Mouse (Mus musculus): ENCODE data around the gene Fmc1. TPM values are rescaled to one million over a fixed set of nuclear protein-coding genes. Genes with fewer than 3 reads are reported as not detected.

The Fmc1 gene
- total RNA-seq, 2 experiments from 2014 or later: 2.7 to 10.4 TPM

DNA sequence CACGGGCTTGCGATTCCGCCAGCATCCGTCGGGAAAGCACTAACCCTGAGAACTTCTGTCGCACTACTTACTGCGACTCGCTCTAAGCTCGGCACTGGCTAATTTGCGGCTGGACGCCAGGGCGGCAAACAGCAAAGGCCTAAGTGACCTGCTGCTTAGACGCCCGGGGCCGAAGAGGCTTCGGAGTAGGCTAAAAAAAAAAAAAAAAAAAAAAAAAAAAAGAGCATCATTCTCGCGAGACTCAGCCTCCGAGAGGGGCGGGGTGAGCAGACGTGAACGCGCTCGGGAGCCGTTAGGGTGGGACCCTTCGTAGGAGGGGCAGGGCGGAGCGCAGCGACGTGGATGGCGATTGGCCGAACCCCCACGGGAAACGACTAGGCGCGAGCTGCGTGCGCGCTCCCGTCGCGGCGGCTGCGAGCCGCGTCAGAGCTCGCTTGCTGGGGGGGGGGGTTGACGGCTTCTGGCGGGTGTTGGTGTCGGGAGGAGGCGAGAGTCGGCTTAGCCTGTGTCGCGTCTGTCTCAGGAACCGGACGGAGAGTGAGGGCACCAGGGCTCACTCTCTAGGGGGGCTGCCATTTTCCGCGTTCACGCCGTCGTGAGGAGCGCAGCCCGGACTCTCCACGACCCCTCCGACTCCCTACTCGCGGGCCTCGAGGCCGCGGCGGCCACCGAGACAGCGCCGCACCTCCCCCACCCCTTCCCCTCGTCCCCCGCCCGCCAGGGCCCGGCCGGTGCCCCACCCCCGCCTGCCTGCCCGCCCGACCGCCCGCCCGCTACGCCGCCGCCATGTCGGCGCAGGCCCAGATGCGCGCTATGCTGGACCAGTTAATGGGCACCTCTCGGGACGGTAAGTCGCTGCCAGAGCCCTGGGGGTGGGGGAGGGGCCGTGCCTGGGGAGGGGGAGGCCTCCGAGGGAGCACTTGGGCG lies 18.0 kb downstream of the Fmc1 start, which contains the start of gene Luc7l2:
Gene Luc7l2 (plus strand): TSS at position 273 of the 927 bp plus-strand sequence.
- peak; percentile 88 for ATAC-seq (replicated peaks; ENCODE audit: low FRiP score, poor library complexity, severe bottlenecking)

DNA sequence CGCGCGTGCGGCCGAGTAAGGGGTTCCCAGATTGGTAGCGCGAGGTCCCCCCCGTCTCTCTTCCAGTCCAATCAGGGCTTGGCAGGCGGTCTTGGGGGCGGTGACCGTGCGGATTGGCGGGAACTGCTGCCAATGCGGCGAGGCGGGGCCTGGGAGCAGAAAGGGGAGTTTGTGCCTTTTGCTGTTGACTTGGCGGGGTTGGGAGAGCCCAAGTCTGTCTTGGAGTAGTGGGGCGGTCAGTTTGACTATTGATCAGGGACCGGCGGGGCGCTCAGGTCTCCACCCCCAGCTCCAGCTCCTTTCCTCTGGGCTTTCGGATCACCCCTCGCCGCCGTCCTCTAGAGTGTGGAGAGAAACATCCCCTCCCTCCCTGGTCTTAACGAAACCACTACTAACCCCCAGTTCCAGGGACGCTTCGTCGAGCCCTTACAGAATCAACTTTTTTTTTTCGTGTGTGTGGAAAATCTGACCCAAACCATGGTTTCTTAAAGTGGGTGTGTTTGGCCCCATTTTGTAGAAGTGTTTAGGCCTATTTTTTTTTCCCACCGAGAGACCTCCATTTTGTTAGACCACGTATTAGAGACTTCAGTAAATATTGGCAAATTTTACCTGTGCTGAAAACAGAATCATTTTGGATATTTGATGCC lies 18.8 kb downstream of the Fmc1 start:
- peak; percentile 84 for ATAC-seq (replicated peaks; ENCODE audit: low FRiP score, poor library complexity, severe bottlenecking)

DNA sequence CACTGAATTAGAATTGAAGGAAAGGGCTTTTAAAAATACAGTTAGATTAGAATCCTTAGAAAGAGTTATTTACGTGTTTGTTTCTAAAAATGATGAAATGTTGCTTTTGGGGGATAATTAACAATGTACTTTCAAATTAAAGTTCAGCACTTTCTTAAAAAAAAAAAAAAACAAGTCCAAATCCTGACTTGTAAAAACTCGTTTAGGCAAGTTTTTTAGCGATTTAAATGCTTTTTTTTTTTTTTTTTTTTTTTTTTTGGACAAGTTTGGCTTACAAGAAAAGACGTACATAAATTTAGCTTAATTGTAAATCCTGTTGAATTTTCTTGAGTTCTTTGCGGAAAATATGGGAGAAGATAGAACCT lies 19.3 kb downstream of the Fmc1 start:
- no peak for ATAC-seq (replicated peaks; ENCODE audit: low FRiP score, poor library complexity, severe bottlenecking)

DNA sequence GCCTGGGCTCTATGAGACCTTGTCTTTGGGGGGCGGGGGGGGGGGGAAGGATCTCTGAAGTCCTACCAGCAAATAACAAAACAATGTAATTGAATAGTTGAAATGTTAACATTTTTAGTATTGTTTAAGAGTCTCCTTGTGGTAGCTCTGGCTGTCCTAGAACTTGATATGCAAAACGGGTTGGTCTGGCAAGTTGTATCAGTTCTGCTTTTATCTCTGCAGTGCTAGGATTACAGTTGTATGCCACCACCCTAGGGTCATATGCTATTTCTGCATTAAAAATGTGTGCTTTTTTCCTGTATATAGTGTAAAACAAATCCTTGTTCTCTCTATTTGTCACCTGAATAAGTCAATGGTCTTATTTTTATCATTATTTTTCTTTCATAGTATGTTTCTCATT lies 42.8 kb downstream of the Fmc1 start:
- no peak for ATAC-seq (replicated peaks; ENCODE audit: low FRiP score, poor library complexity, severe bottlenecking)

DNA sequence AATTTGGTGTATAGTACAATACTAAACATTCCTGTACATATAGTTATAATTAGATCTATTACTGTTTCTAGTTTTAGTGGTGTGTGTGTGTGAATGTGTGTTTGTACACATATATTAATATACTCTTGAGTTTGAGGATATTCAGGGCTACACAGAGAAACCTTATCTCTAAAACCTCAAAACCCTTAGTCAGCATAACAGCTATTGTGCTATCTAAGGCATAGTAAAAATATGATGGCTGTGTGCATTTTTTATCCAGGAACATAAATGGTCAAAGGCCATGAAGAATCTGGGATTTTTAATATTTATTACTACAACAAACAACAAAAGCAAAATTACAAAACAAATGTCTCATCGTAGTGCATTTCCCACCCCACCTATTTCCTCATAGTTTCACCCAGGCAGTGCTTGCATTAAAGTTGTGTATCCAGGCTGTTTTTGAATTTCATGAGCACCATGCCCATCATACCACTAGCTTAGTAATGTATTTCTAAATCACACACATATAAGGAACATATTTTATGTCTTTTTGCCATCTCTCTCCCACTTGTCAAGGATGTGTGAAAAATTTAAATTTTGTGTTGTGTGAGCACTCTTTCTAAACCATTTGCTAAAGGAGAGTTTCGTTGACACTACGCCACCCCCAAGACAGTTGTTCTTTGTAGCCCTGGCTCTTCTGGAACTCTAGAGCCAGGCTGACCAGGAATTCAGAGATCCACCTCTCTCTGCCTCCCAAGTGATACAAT lies 47.0 kb downstream of the Fmc1 start:
- ATAC-seq (replicated peaks; ENCODE audit: low FRiP score, poor library complexity, severe bottlenecking): no peak

DNA sequence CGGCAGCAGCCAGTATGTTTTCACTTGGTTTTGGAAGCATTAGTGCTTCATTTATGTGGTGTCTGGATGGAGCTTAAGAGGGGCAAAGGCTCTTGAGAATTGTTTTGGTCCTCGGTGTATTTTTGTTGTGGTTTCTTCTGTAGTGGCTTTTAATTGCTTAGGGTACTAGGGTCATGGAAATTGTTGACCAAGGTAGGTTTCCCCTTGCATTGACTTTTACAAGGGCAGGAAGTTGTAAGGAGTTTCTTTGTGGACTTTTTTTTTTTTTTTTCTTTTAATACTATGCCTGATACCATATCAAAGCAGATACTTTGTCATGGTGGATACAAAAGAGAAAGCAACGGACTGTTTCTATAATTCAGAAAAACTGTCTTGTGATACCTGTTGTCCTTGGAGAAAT lies 48.4 kb downstream of the Fmc1 start:
- ATAC-seq (replicated peaks; ENCODE audit: low FRiP score, poor library complexity, severe bottlenecking): no peak

Other genes with a start within 250 kb of the Fmc1 start
- 2.5 and 4.8 TPM in 2 replicates for gene Zc3hav1l, start 234.2 kb upstream of the Fmc1 start, total RNA-seq (2015; ENCODE audit: low replicate concordance)
- gene Zc3hav1l, start 234.2 kb upstream of the Fmc1 start, total RNA-seq (2017; ENCODE audit: low replicate concordance): 1.8 and 3.8 TPM in 2 replicates
- 266 and 278 TPM in 2 replicates for gene Zc3hav1, start 178.9 kb upstream of the Fmc1 start, total RNA-seq (2015; ENCODE audit: low replicate concordance)
- gene Zc3hav1, start 178.9 kb upstream of the Fmc1 start, total RNA-seq (2017; ENCODE audit: low replicate concordance): 348 and 360 TPM in 2 replicates
- gene Ttc26, start 152.0 kb upstream of the Fmc1 start, total RNA-seq (2015; ENCODE audit: low replicate concordance): 0.21 TPM in 1 of 2 replicates, not detected in the other
- gene Ttc26, start 152.0 kb upstream of the Fmc1 start, total RNA-seq (2017; ENCODE audit: low replicate concordance): 0.70 TPM in 1 of 2 replicates, not detected in the other
- gene Ubn2, start 99.6 kb upstream of the Fmc1 start, total RNA-seq (2015; ENCODE audit: low replicate concordance): 52.9 and 70.3 TPM in 2 replicates
- gene Ubn2, start 99.6 kb upstream of the Fmc1 start, total RNA-seq (2017; ENCODE audit: low replicate concordance): 52.4 and 57.0 TPM in 2 replicates
- 117 and 127 TPM in 2 replicates for gene Luc7l2, start 17.8 kb downstream of the Fmc1 start, total RNA-seq (2015; ENCODE audit: low replicate concordance)
- gene Luc7l2, start 17.8 kb downstream of the Fmc1 start, total RNA-seq (2017; ENCODE audit: low replicate concordance): 166 and 210 TPM in 2 replicates
- gene Klrg2, start 103.7 kb downstream of the Fmc1 start, total RNA-seq (2015; ENCODE audit: low replicate concordance): not detected in 2 replicates
- gene Klrg2, start 103.7 kb downstream of the Fmc1 start, total RNA-seq (2017; ENCODE audit: low replicate concordance): not detected in 2 replicates
- not detected in 2 replicates for gene Clec2l, start 129.6 kb downstream of the Fmc1 start, total RNA-seq (2015; ENCODE audit: low replicate concordance)
- 0.84 TPM in 1 of 2 replicates, not detected in the other for gene Clec2l, start 129.6 kb downstream of the Fmc1 start, total RNA-seq (2017; ENCODE audit: low replicate concordance)